Mouse (Mus musculus): ENCODE data around the gene Dmbx1.

GRCm38 (mm10) chr4:115897901-115898631 is 41.7 kb downstream of the Dmbx1 start:
- TF ChIP-seq TAL1 (IDR thresholded peaks at IDR 0.05; ENCODE audit: low read length): no peak
- TF ChIP-seq GATA1 (IDR thresholded peaks at IDR 0.05; ENCODE audit: low read length): no peak

All from erythroblast, embryonic 14.5 days (primary cell).